Mouse (Mus musculus) activated CD4-positive, CD25-positive, alpha-beta regulatory T cell (primary cell): Measurements from ENCODE around the gene Cacng2. TPM values are rescaled to one million over a fixed set of nuclear protein-coding genes. Genes with fewer than 3 reads are reported as not detected.

Source experiments
- polyA plus RNA-seq, 2 experiments: library from polyadenylated mRNA; unstranded; fragments of 100-300 nt; shearing (Covaris generic); gene quantifications; one replicate each; pipeline ENCODE4 v1.2.1; 2017

The Cacng2 gene
- not detected for polyA plus RNA-seq

GRCm38 (mm10) chr15:78119704-78120103 is at the start of gene Cacng2:
Gene Cacng2 (minus strand): TSS chr15:78120028.

GRCm38 (mm10) chr15:77970470-77971292 is 149.1 kb downstream of the Cacng2 start, which contains the start of gene Eif3d:
Gene Eif3d (minus strand): TSS chr15:77970813.

GRCm38 (mm10) chr15:77956404-77956901 is 163.4 kb downstream of the Cacng2 start, which contains the start of gene Foxred2:
Gene Foxred2 (minus strand): TSS chr15:77956722.

Other genes starting within 250 kb of the Cacng2 start
- gene Txn2, start 191.0 kb downstream of the Cacng2 start, polyA plus RNA-seq, result 100 to 1,000 TPM; 188 to 230 TPM
- 1 to 10 TPM; 2.5 to 4.2 TPM for gene Foxred2, start 163.3 kb downstream of the Cacng2 start, polyA plus RNA-seq
- 100 to 1,000 TPM; 185 to 207 TPM for gene Eif3d, start 149.2 kb downstream of the Cacng2 start, polyA plus RNA-seq
- 10 to 100 TPM; 58.1 to 62.2 TPM for gene Ift27, start 54.1 kb upstream of the Cacng2 start, polyA plus RNA-seq
- not detected for gene Pvalb, start 86.4 kb upstream of the Cacng2 start, polyA plus RNA-seq
- 100 to 1,000 TPM; 173 to 293 TPM for gene Ncf4, start 124.8 kb upstream of the Cacng2 start, polyA plus RNA-seq
- under 1 TPM in 1 of 2 experiments, not detected in 1; 0.11 TPM for gene Csf2rb2, start 185.7 kb upstream of the Cacng2 start, polyA plus RNA-seq
- gene Csf2rb, start 205.7 kb upstream of the Cacng2 start, polyA plus RNA-seq, result under 1 TPM; 0.37 to 0.47 TPM